Mouse (Mus musculus) erythroblast, adult 5-6 weeks (primary cell): ENCODE measurements at regions not wholly inside any gene's neighbourhood (a gene's known extent, or its start where the extent isn't known, plus 50 kb on each side); places are given as distances from the start of the nearest gene placed in this dataset.
"Not testable (repeated sequence)": the region's sequence is repeated elsewhere in the genome, so short reads cannot be mapped to it uniquely, and the experiment has no call there.

Experiments
- ATAC-seq: replicated peaks from 2 replicates; pipeline ENCODE4 v1.8.0; 2016; ENCODE audit warnings: moderate number of reproducible peaks, mild to moderate bottlenecking, moderate TSS enrichment, inconsistent platforms; ENCODE audit not compliant: poor library complexity, low FRiP score, severe bottlenecking

GRCm38 (mm10) chr13:61805300-61805699 lies 235.4 kb upstream of the Cts3 start:
- not testable (repeated sequence) for ATAC-seq

GRCm38 (mm10) chr13:61804168-61804874 lies 234.4 kb upstream of the Cts3 start:
- peak; percentile 77 for ATAC-seq

- not testable (repeated sequence) for ATAC-seq
Measured at GRCm38 (mm10) chr13:61803763-61804162, 233.8 kb upstream of the Cts3 start.

- ATAC-seq: not testable (repeated sequence)
Measured at GRCm38 (mm10) chr13:61763457-61763856, 193.5 kb upstream of the Cts3 start.
